1 mouse cellular context compared by ENCODE assay signal in the genomic region with DNA sequence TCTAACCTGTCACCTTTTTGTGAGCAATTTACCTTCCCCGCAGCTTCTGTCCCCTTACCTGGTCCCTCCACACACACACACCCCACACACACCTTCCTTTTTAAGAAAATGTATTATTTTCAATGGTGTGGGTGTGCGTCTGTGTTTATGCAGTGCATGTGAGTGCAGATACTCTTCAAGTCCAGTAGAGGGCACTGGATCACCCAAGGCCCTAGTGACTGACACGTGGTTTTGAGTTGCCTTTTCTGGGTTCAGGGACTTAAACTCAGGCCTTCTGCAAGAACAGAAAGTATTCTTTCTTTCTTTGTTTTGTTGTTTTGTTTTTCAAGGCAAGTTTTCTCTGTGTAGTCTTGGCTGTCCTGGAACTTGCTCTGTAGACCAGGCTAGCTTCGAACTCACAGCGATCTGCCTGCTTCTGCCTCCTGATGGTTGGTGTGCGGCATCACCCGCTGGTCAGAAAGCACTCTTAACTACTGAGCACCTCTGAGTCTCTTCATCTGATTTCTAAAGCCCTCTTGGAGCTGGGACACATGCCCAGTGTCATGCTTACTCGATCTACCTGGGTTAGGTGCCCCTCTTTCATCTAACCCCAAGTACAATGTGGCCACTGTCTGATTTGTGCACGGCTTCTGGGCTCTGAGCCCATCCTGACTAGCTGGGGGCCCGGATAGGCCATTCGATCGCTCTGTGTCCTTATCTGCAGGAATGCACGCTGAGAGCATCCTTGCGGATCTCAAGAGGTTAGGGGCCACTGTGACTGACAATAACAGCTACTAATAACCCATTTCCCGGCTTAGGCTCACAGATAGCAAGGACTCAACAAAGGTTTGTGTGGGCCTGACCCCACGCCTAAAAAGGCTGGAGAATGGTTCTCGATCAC.
A peak's percentile ranks its signal among the peaks of the same experiment; 100 is the strongest.
TF ChIP-seq lines count a peak whose summit lies in the region.

No protein-coding gene starts in this region.

TF ChIP-seq in MEL, 35 proteins besides CTCF, POLR2A, EP300 and RAD21 (continued from another document):
- TF ChIP-seq MYB (IDR thresholded peaks at IDR 0.05; ENCODE audit: low read depth, low read length) (no peak), SIN3A (IDR thresholded peaks at IDR 0.05; ENCODE audit: low read length) (peak; percentile 52), GABPA (IDR thresholded peaks at IDR 0.05; ENCODE audit: low read depth, low read length) (no peak), MAX (IDR thresholded peaks at IDR 0.05; ENCODE audit: low read length) (peak; percentile 74), HCFC1 (IDR thresholded peaks at IDR 0.05; ENCODE audit: low read depth, low read length) (peak; percentile 26; the same call in 1 of the 2 replicates), SMC3 (IDR thresholded peaks at IDR 0.05; ENCODE audit: low read depth, low read length) (peak; percentile 17), GATA1 (IDR thresholded peaks at IDR 0.05; ENCODE audit: low read depth, low read length) (peak; percentile 91), MXI1 (IDR thresholded peaks at IDR 0.05; ENCODE audit: low read depth, low read length) (peak; percentile 72; the same call in 1 of the 2 replicates), MAZ (IDR thresholded peaks at IDR 0.05; ENCODE audit: low read depth, low read length) (0 out of 2 replicates have a peak, but pooled peaks have one; percentile 13), TCF12 (IDR thresholded peaks at IDR 0.05; ENCODE audit: low read depth, low read length) (peak; percentile 91), ZNF384 (IDR thresholded peaks at IDR 0.05; ENCODE audit: low read depth, low read length) (no peak), UBTF (IDR thresholded peaks at IDR 0.05; ENCODE audit: borderline replicate concordance, insufficient read depth, low read depth, low read length) (no peak)
